Mouse (Mus musculus): Measurements from ENCODE around the gene Ush2a. TPM values are rescaled to one million over a fixed set of nuclear protein-coding genes. Genes with fewer than 3 reads are reported as not detected.

Ush2a gene
- polyA plus RNA-seq, 1 experiment from 2014 or later, result 0.04 TPM

- 12% methylated on average over 5 of the region's 5 CpGs for WGBS
- Histone ChIP-seq H3K4me2 (replicated peaks) (no peak overlapping the region), H3K4me3 (no peak overlapping the region), H3K36me3 (no peaks in the 10 kb centered on the region), H3K4me1 (no peaks in the 10 kb centered on the region; the same call in 1 of the 2 replicates), H3K27me3 (no peaks in the 10 kb centered on the region), H3K9me3 (no peaks in the 10 kb centered on the region), H3K9ac (replicated peaks) (no peak overlapping the region), H3K27ac (replicated peaks) (no peak overlapping the region)
- ATAC-seq (replicated peaks), result no peak
Measured at GRCm38 (mm10) chr1:188504958-188505357, 243.1 kb downstream of the Ush2a start.

- no peaks in the 10 kb centered on the region for H3K9me3 ChIP-seq
- ATAC-seq (replicated peaks), result no peak
- WGBS, result 90% methylated on average over 8 of the region's 8 CpGs
Measured at GRCm38 (mm10) chr1:188518792-188519191, 257.0 kb downstream of the Ush2a start.

GRCm38 (mm10) chr1:188527451-188527850 lies 265.6 kb downstream of the Ush2a start:
- Histone ChIP-seq H3K36me3 (no peaks in the 10 kb centered on the region), H3K9ac (replicated peaks) (no peak overlapping the region), H3K4me3 (no peak overlapping the region), H3K27ac (replicated peaks) (no peak overlapping the region), H3K4me1 (no peaks in the 10 kb centered on the region), H3K4me2 (replicated peaks) (no peak overlapping the region), H3K9me3 (no peaks in the 10 kb centered on the region), H3K27me3 (no peaks in the 10 kb centered on the region)
- no peak for ATAC-seq (replicated peaks)
- 67% methylated on average over 3 of the region's 3 CpGs for WGBS

More at GRCm38 (mm10) chr1:188518792-188519191, 257.0 kb downstream of the Ush2a start:
- peaks cover 5% of the 10 kb centered on the region; the same call in 1 of the 2 replicates for H3K4me1 ChIP-seq
- H3K36me3 ChIP-seq, result no peaks in the 10 kb centered on the region
- no peak overlapping the region for H3K4me3 ChIP-seq
- no peak overlapping the region for H3K27ac ChIP-seq (replicated peaks)
- no peak overlapping the region for H3K4me2 ChIP-seq (replicated peaks)
- H3K27me3 ChIP-seq, result no peaks in the 10 kb centered on the region
- H3K9ac ChIP-seq (replicated peaks), result no peak overlapping the region

GRCm38 (mm10) chr1:188529606-188530131 lies 267.8 kb downstream of the Ush2a start:
- H3K9ac ChIP-seq (replicated peaks), result no peak overlapping the region
- no peak for ATAC-seq (replicated peaks)
- H3K4me1 ChIP-seq, result no peaks in the 10 kb centered on the region
- H3K4me3 ChIP-seq, result no peak overlapping the region
- H3K27me3 ChIP-seq, result no peaks in the 10 kb centered on the region
- WGBS, result 28% methylated on average over 6 of the region's 6 CpGs
- no peaks in the 10 kb centered on the region for H3K36me3 ChIP-seq
- H3K27ac ChIP-seq (replicated peaks), result no peak overlapping the region
- H3K9me3 ChIP-seq, result no peaks in the 10 kb centered on the region
- no peak overlapping the region for H3K4me2 ChIP-seq (replicated peaks)

GRCm38 (mm10) chr1:188537021-188537420 lies 275.2 kb downstream of the Ush2a start:
- no peak overlapping the region for H3K4me2 ChIP-seq (replicated peaks)
- no peak overlapping the region for H3K27ac ChIP-seq (replicated peaks)
- no peak for ATAC-seq (replicated peaks)
- H3K9ac ChIP-seq (replicated peaks), result no peak overlapping the region
- H3K4me1 ChIP-seq, result no peaks in the 10 kb centered on the region
- WGBS, result 75% methylated on average over 1 of the region's 1 CpGs
- H3K36me3 ChIP-seq, result no peaks in the 10 kb centered on the region
- no peaks in the 10 kb centered on the region for H3K9me3 ChIP-seq
- H3K27me3 ChIP-seq, result no peaks in the 10 kb centered on the region
- H3K4me3 ChIP-seq, result no peak overlapping the region

- H3K4me1 ChIP-seq, result no peaks in the 10 kb centered on the region
- H3K27ac ChIP-seq (replicated peaks), result no peak overlapping the region
- no peak overlapping the region for H3K4me2 ChIP-seq (replicated peaks)
- ATAC-seq (replicated peaks), result no peak
- no peaks in the 10 kb centered on the region for H3K9me3 ChIP-seq
- 97% methylated on average over 5 of the region's 5 CpGs for WGBS
- H3K27me3 ChIP-seq, result no peaks in the 10 kb centered on the region
- H3K9ac ChIP-seq (replicated peaks), result no peak overlapping the region
- H3K36me3 ChIP-seq, result no peaks in the 10 kb centered on the region
- H3K4me3 ChIP-seq, result no peak overlapping the region
Measured at GRCm38 (mm10) chr1:188539621-188540020, 277.8 kb downstream of the Ush2a start.

GRCm38 (mm10) chr1:188541492-188541891 lies 279.7 kb downstream of the Ush2a start:
- H3K27me3 ChIP-seq, result no peaks in the 10 kb centered on the region
- H3K4me3 ChIP-seq, result no peak overlapping the region
- H3K36me3 ChIP-seq, result no peaks in the 10 kb centered on the region
- H3K9me3 ChIP-seq, result no peaks in the 10 kb centered on the region
- no peak overlapping the region for H3K27ac ChIP-seq (replicated peaks)
- H3K4me1 ChIP-seq, result no peaks in the 10 kb centered on the region
- no peak overlapping the region for H3K9ac ChIP-seq (replicated peaks)
- H3K4me2 ChIP-seq (replicated peaks), result no peak overlapping the region
- no peak for ATAC-seq (replicated peaks)
- 93% methylated on average over 3 of the region's 3 CpGs for WGBS

GRCm38 (mm10) chr1:188543364-188543763 lies 281.5 kb downstream of the Ush2a start:
- no peak overlapping the region for H3K4me3 ChIP-seq
- no peaks in the 10 kb centered on the region for H3K36me3 ChIP-seq
- no peak overlapping the region for H3K4me2 ChIP-seq (replicated peaks)
- no peaks in the 10 kb centered on the region for H3K27me3 ChIP-seq
- no peaks in the 10 kb centered on the region for H3K4me1 ChIP-seq
- WGBS, result 27% methylated on average over 1 of the region's 1 CpGs
- no peak for ATAC-seq (replicated peaks)
- H3K9ac ChIP-seq (replicated peaks), result no peak overlapping the region
- H3K27ac ChIP-seq (replicated peaks), result no peak overlapping the region
- no peaks in the 10 kb centered on the region for H3K9me3 ChIP-seq

- 64% methylated on average over 13 of the region's 13 CpGs for WGBS
- no peaks in the 10 kb centered on the region for H3K9me3 ChIP-seq
- no peaks in the 10 kb centered on the region for H3K4me1 ChIP-seq
- ATAC-seq (replicated peaks), result no peak
- no peak overlapping the region for H3K4me3 ChIP-seq
- no peak overlapping the region for H3K4me2 ChIP-seq (replicated peaks)
- no peaks in the 10 kb centered on the region for H3K36me3 ChIP-seq
- H3K27ac ChIP-seq (replicated peaks), result no peak overlapping the region
- no peak overlapping the region for H3K9ac ChIP-seq (replicated peaks)
- no peaks in the 10 kb centered on the region for H3K27me3 ChIP-seq
Measured at GRCm38 (mm10) chr1:188549686-188550085, 287.9 kb downstream of the Ush2a start.

GRCm38 (mm10) chr1:188551802-188552201 lies 290.0 kb downstream of the Ush2a start:
- WGBS, result 86% methylated on average over 5 of the region's 5 CpGs
- Histone ChIP-seq H3K4me3 (no peak overlapping the region), H3K27ac (replicated peaks) (no peak overlapping the region), H3K4me2 (replicated peaks) (no peak overlapping the region), H3K9ac (replicated peaks) (no peak overlapping the region), H3K27me3 (no peaks in the 10 kb centered on the region), H3K4me1 (no peaks in the 10 kb centered on the region), H3K36me3 (no peaks in the 10 kb centered on the region), H3K9me3 (no peaks in the 10 kb centered on the region)
- no peak for ATAC-seq (replicated peaks)

GRCm38 (mm10) chr1:188558911-188559310 lies 297.1 kb downstream of the Ush2a start:
- Histone ChIP-seq H3K27me3 (no peaks in the 10 kb centered on the region), H3K9ac (replicated peaks) (no peak overlapping the region), H3K27ac (replicated peaks) (no peak overlapping the region), H3K4me1 (no peaks in the 10 kb centered on the region), H3K36me3 (no peaks in the 10 kb centered on the region), H3K4me2 (replicated peaks) (no peak overlapping the region), H3K4me3 (no peak overlapping the region), H3K9me3 (no peaks in the 10 kb centered on the region)
- 28% methylated on average over 2 of the region's 2 CpGs for WGBS
- no peak for ATAC-seq (replicated peaks)

- Histone ChIP-seq H3K4me2 (replicated peaks) (no peak overlapping the region), H3K27me3 (no peaks in the 10 kb centered on the region), H3K4me1 (peaks cover 10% of the 10 kb centered on the region), H3K9ac (replicated peaks) (no peak overlapping the region), H3K9me3 (no peaks in the 10 kb centered on the region), H3K27ac (replicated peaks) (no peak overlapping the region), H3K36me3 (no peaks in the 10 kb centered on the region), H3K4me3 (no peak overlapping the region)
- WGBS, result 80% methylated on average over 5 of the region's 5 CpGs
- ATAC-seq (replicated peaks), result no peak
Measured at GRCm38 (mm10) chr1:188566229-188566628, 304.4 kb downstream of the Ush2a start.

- H3K4me1 ChIP-seq, result peaks cover 10% of the 10 kb centered on the region
- ATAC-seq (replicated peaks), result 0 out of 2 replicates have a peak, but pooled peaks have one; percentile 23
- H3K9ac ChIP-seq (replicated peaks), result no peak overlapping the region
- no peak overlapping the region for H3K4me3 ChIP-seq
- no peaks in the 10 kb centered on the region for H3K9me3 ChIP-seq
- WGBS, result 61% methylated on average over 4 of the region's 4 CpGs
- no peaks in the 10 kb centered on the region for H3K36me3 ChIP-seq
- no peak overlapping the region for H3K27ac ChIP-seq (replicated peaks)
- H3K27me3 ChIP-seq, result no peaks in the 10 kb centered on the region
- no peak overlapping the region for H3K4me2 ChIP-seq (replicated peaks)
Measured at GRCm38 (mm10) chr1:188567486-188567885, 305.7 kb downstream of the Ush2a start.
